Mouse (Mus musculus) testis, adult 2 months (tissue): ENCODE results near the gene Dclre1b.

Source experiments
- CTCF ChIP-seq: fragments of 200-500 bp; IDR thresholded peaks from 2 replicates; pipeline ENCODE4 v1.5.1; 2012; ENCODE audit warnings: low read depth, mild to moderate bottlenecking, inconsistent platforms, low read length, moderate library complexity; ENCODE audit not compliant: control insufficient read depth, insufficient read depth, insufficient replicate concordance
- POLR2A ChIP-seq: fragments of 200-500 bp; IDR thresholded peaks from 2 replicates; pipeline ENCODE4 v1.6.1; 2012; ENCODE audit warnings: low read depth, mild to moderate bottlenecking, inconsistent platforms, low read length, moderate library complexity; ENCODE audit not compliant: control insufficient read depth

- TF ChIP-seq CTCF (no peak), POLR2A (no peak)
Measured at GRCm38 (mm10) chr3:103835272-103835950, 26.2 kb upstream of the Dclre1b start.
